Mouse (Mus musculus) erythroblast, embryonic 14.5 days (primary cell): ENCODE results near the gene Map4k2.

Experiments
- GATA1 ChIP-seq: IDR thresholded peaks from 2 replicates; pipeline ENCODE4 v1.6.1; 2012; ENCODE audit warnings: low read length, inconsistent platforms, mixed read lengths
- TAL1 ChIP-seq: IDR thresholded peaks from 3 replicates; pipeline ENCODE4 v1.6.1; 2012; ENCODE audit warnings: low read length, inconsistent platforms, mixed read lengths

DNA sequence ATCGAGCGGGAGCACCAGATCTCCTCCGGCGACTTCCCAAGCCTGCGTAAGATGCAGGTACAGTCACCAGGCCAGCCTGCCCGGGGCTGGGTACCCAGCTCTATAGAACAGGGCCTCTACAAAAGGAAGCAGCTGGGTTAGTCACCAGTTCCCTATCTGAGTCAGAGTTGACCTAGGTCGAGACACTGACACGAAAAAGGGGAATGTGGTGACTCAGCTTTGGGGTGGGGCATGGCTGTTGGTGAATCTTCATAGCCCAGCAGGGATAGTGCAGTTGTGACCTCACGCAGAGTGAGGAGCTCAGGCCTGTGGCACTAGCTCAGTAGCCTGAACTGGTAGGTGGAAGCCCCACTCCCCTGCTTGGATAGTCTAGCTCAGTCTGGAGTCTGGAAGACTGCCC, 43.3 kb upstream of the Map4k2 start:
- TF ChIP-seq GATA1, result no peak
- no peak for TF ChIP-seq TAL1
